Mouse (Mus musculus) kidney, embryonic 15.5 days (tissue): ENCODE measurements around the gene Gnaz. TPM values are rescaled to one million over a fixed set of nuclear protein-coding genes. Genes with fewer than 3 reads are reported as not detected.
A peak's percentile ranks its signal among the peaks of the same experiment; 100 is the strongest.

Experiments
- ATAC-seq: fragments of 200-750 bp; cut with Nextera tagmentation; replicated peaks from 2 replicates; pipeline ENCODE4 v1.8.0; 2017; ENCODE audit warnings: moderate TSS enrichment; ENCODE audit not compliant: low FRiP score
- H3K27ac ChIP-seq: fragments of 300-500 bp; sonication (generic); 2 replicates; pipeline ENCODE4 v1.5.1; 2015; ENCODE audit warnings: mild to moderate bottlenecking, inconsistent platforms
- H3K27me3 ChIP-seq: fragments of 300-500 bp; sonication (generic); 2 replicates; pipeline ENCODE4 v1.6.1; 2015; ENCODE audit warnings: inconsistent platforms
- H3K36me3 ChIP-seq: fragments of 300-500 bp; sonication (generic); 2 replicates; pipeline ENCODE4 v1.6.1; 2015; ENCODE audit warnings: inconsistent platforms
- H3K4me1 ChIP-seq: fragments of 300-500 bp; sonication (generic); 2 replicates; pipeline ENCODE4 v1.6.1; 2015; ENCODE audit warnings: inconsistent platforms
- H3K4me2 ChIP-seq: fragments of 300-500 bp; sonication (generic); 2 replicates; pipeline ENCODE4 v1.6.1; 2015; ENCODE audit warnings: moderate library complexity, mild to moderate bottlenecking, inconsistent platforms
- H3K4me3 ChIP-seq: fragments of 300-500 bp; sonication (generic); replicated peaks from 2 replicates; pipeline ENCODE4 v1.5.1; 2015; ENCODE audit warnings: mild to moderate bottlenecking, inconsistent platforms
- H3K9ac ChIP-seq: fragments of 300-500 bp; sonication (generic); 2 replicates; pipeline ENCODE4 v1.6.1; 2015; ENCODE audit warnings: mild to moderate bottlenecking, inconsistent platforms
- H3K9me3 ChIP-seq: fragments of 300-500 bp; sonication (generic); replicated peaks from 2 replicates; pipeline ENCODE4 v1.6.1; 2016; ENCODE audit warnings: inconsistent platforms
- WGBS: fragments of 180-500 bp; shearing (Covaris S2); methylation state at CpG from one replicate; pipeline ENCODE4 v1.1.7; 2015; ENCODE audit warnings: mixed read lengths; 5-methylcytosine and 5-hydroxymethylcytosine counted together
- polyA plus RNA-seq: library from polyadenylated mRNA; unstranded; fragments of >200 nt; fragmentation: Nextera tagmentation; extraction: Ambion mirVana; gene quantifications from 2 replicates; pipeline ENCODE4 v1.2.1, GENCODE M21; 2015

Gnaz gene
- polyA plus RNA-seq, 1 experiment from 2014 or later, result 6.7 TPM

GRCm38 (mm10) chr10:75006889-75007662, 40.1 kb downstream of the Gnaz start:
- WGBS, result 41% methylated on average over 8 of the region's 8 CpGs
- Histone ChIP-seq H3K27me3 (no peaks in the 10 kb centered on the region), H3K27ac (0 out of 2 replicates have a peak overlapping the region, but pooled peaks have one; percentile 1), H3K4me1 (peaks cover 22% of the 10 kb centered on the region), H3K9me3 (no peaks in the 10 kb centered on the region), H3K9ac (no peak overlapping the region), H3K36me3 (no peaks in the 10 kb centered on the region), H3K4me2 (no peak overlapping the region), H3K4me3 (no peak overlapping the region)
- peak; percentile 49 for ATAC-seq

DNA sequence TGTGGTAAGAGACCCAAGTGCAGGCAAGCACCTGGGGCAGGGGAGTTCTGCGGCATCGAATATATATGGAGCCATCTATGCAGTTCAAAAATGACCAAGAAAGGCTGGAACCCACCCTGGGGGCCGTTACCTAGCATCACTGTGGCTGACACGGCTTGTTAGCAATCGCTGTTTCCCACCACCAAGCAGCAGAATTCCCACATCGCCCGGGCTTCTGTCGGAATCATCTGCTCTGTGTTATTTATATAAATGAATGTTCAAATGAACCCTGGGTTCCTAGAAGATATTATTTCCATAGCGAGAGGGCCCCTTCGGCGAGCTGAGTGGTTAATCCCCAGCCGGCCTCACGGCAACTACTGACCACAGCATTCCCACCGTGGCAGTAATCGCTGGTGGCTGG, 43.7 kb downstream of the Gnaz start:
- Histone ChIP-seq H3K27ac (no peak overlapping the region), H3K4me2 (no peak overlapping the region), H3K4me1 (peaks cover 22% of the 10 kb centered on the region), H3K27me3 (no peaks in the 10 kb centered on the region), H3K9ac (no peak overlapping the region), H3K9me3 (no peaks in the 10 kb centered on the region), H3K36me3 (no peaks in the 10 kb centered on the region), H3K4me3 (no peak overlapping the region)
- 92% methylated on average over 15 of the region's 15 CpGs for WGBS
- no peak for ATAC-seq

- H3K27ac ChIP-seq, result no peak overlapping the region
- no peaks in the 10 kb centered on the region for H3K36me3 ChIP-seq
- no peaks in the 10 kb centered on the region for H3K27me3 ChIP-seq
- H3K4me2 ChIP-seq, result no peak overlapping the region
- WGBS, result 62% methylated on average over 14 of the region's 14 CpGs
- no peak overlapping the region for H3K4me3 ChIP-seq
- H3K9me3 ChIP-seq, result no peaks in the 10 kb centered on the region
- ATAC-seq, result peak; percentile 26; the same call in 1 of the 2 replicates
- peaks cover 3% of the 10 kb centered on the region; the same call in 1 of the 2 replicates for H3K4me1 ChIP-seq
- H3K9ac ChIP-seq, result no peak overlapping the region
Measured at GRCm38 (mm10) chr10:75015465-75015864, 48.5 kb downstream of the Gnaz start.

DNA sequence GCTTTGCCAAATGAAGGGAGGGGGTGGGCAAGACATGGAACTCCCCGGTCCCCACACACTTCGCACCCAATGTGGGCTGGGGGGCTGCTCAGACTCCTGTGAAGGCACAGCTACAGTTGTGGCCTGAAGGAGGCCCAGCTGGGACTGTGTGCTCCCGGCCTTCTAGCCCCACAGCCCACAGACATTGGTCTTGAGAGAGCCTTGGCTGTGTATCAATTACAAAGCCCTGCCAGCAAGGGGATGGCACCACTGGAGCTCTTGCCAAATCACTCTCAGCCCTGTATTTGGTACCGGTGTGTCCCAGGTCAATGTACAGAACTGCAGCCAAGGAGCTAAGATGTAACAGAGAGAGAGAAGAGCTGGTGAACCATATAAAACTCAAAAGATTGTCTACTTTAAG, 49.5 kb downstream of the Gnaz start:
- Histone ChIP-seq H3K27ac (no peak overlapping the region), H3K4me1 (peaks cover 3% of the 10 kb centered on the region; the same call in 1 of the 2 replicates), H3K9me3 (no peaks in the 10 kb centered on the region), H3K9ac (no peak overlapping the region), H3K27me3 (no peaks in the 10 kb centered on the region), H3K4me3 (no peak overlapping the region), H3K4me2 (no peak overlapping the region), H3K36me3 (no peaks in the 10 kb centered on the region)
- 89% methylated on average over 4 of the region's 4 CpGs for WGBS
- no peak for ATAC-seq

GRCm38 (mm10) chr10:75020271-75020670, 53.3 kb downstream of the Gnaz start:
- 31% methylated on average over 2 of the region's 2 CpGs for WGBS
- Histone ChIP-seq H3K4me3 (no peak overlapping the region), H3K4me1 (peaks cover 3% of the 10 kb centered on the region; the same call in 1 of the 2 replicates), H3K9me3 (no peaks in the 10 kb centered on the region), H3K27me3 (no peaks in the 10 kb centered on the region), H3K27ac (no peak overlapping the region), H3K9ac (no peak overlapping the region), H3K4me2 (no peak overlapping the region), H3K36me3 (no peaks in the 10 kb centered on the region)
- ATAC-seq, result no peak

DNA sequence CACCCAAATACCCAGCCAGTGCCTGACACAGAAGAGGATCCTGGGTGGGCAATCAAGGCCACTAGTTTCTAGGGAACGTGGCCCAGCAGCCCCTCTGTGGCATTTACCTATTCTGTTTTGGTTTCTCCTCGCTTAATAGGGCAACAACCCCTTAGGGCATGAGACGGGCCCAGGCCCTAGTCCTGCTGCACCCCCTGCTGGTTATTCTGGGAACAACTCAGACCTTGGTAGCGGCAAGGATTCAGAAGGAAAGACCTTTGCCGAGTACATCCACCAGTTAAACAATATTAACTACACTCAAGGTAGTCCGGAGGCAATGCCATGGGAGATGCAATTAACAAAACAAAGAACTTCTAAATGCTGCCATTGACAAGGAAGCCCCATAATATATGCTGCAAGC, 54.2 kb downstream of the Gnaz start:
- no peak overlapping the region for H3K4me2 ChIP-seq
- no peak overlapping the region for H3K4me3 ChIP-seq
- no peaks in the 10 kb centered on the region for H3K9me3 ChIP-seq
- H3K27ac ChIP-seq, result no peak overlapping the region
- H3K27me3 ChIP-seq, result no peaks in the 10 kb centered on the region
- H3K4me1 ChIP-seq, result no peaks in the 10 kb centered on the region
- no peaks in the 10 kb centered on the region for H3K36me3 ChIP-seq
- H3K9ac ChIP-seq, result no peak overlapping the region
- peak; percentile 58 for ATAC-seq
- WGBS, result 18% methylated on average over 6 of the region's 6 CpGs

- no peaks in the 10 kb centered on the region for H3K36me3 ChIP-seq
- WGBS, result 71% methylated on average over 8 of the region's 8 CpGs
- H3K9me3 ChIP-seq, result no peaks in the 10 kb centered on the region
- no peaks in the 10 kb centered on the region for H3K27me3 ChIP-seq
- no peak overlapping the region for H3K9ac ChIP-seq
- no peak overlapping the region for H3K27ac ChIP-seq
- H3K4me1 ChIP-seq, result no peaks in the 10 kb centered on the region
- H3K4me2 ChIP-seq, result no peak overlapping the region
- H3K4me3 ChIP-seq, result no peak overlapping the region
- no peak for ATAC-seq
Measured at GRCm38 (mm10) chr10:75026491-75026890, 59.5 kb downstream of the Gnaz start.

- no peaks in the 10 kb centered on the region for H3K9me3 ChIP-seq
- no peaks in the 10 kb centered on the region for H3K36me3 ChIP-seq
- H3K9ac ChIP-seq, result no peak overlapping the region
- H3K4me2 ChIP-seq, result no peak overlapping the region
- WGBS, result 89% methylated on average over 8 of the region's 8 CpGs
- no peak overlapping the region for H3K27ac ChIP-seq
- H3K27me3 ChIP-seq, result no peaks in the 10 kb centered on the region
- H3K4me1 ChIP-seq, result peaks cover 9% of the 10 kb centered on the region
- ATAC-seq, result no peak
- no peak overlapping the region for H3K4me3 ChIP-seq
Measured at GRCm38 (mm10) chr10:75028743-75029142, 61.8 kb downstream of the Gnaz start.

DNA sequence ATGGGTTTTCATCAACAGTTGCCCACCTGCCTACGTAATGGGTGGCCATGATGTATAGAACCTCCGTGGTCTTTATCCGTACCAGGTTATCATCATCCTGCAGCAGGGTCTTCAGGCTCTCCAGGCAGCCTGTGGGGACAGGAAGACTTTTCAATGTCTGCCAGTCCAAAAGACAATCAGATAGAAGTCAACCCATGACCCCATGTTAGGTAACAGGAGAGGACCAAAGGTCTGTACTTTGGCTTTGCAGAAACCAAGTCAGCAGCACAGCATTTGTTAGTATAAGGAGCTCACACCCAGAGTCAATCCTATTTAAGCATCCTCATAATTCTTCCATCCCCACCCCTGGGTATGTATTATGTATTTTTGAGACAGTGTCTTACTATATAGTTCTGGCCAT, 62.7 kb downstream of the Gnaz start:
- WGBS, result 92% methylated on average over 3 of the region's 3 CpGs
- Histone ChIP-seq H3K36me3 (no peaks in the 10 kb centered on the region), H3K9ac (no peak overlapping the region), H3K9me3 (no peaks in the 10 kb centered on the region), H3K4me3 (no peak overlapping the region), H3K27ac (no peak overlapping the region), H3K4me2 (no peak overlapping the region), H3K27me3 (no peaks in the 10 kb centered on the region), H3K4me1 (peaks cover 9% of the 10 kb centered on the region)
- no peak for ATAC-seq

- no peak for ATAC-seq
- Histone ChIP-seq H3K27me3 (no peaks in the 10 kb centered on the region), H3K4me3 (no peak overlapping the region), H3K36me3 (no peaks in the 10 kb centered on the region), H3K27ac (no peak overlapping the region), H3K9me3 (no peaks in the 10 kb centered on the region), H3K4me2 (no peak overlapping the region), H3K4me1 (peaks cover 9% of the 10 kb centered on the region), H3K9ac (no peak overlapping the region)
- WGBS, result 78% methylated on average over 3 of the region's 3 CpGs
Measured at GRCm38 (mm10) chr10:75030234-75030633, 63.3 kb downstream of the Gnaz start.

GRCm38 (mm10) chr10:75031345-75032114, 64.6 kb downstream of the Gnaz start:
- peaks cover 15% of the 10 kb centered on the region for H3K4me1 ChIP-seq
- H3K36me3 ChIP-seq, result no peaks in the 10 kb centered on the region
- WGBS, result 59% methylated on average over 5 of the region's 5 CpGs
- H3K4me2 ChIP-seq, result no peak overlapping the region
- no peaks in the 10 kb centered on the region for H3K27me3 ChIP-seq
- no peak for ATAC-seq
- no peak overlapping the region for H3K27ac ChIP-seq
- no peak overlapping the region for H3K9ac ChIP-seq
- no peaks in the 10 kb centered on the region for H3K9me3 ChIP-seq
- H3K4me3 ChIP-seq, result no peak overlapping the region

DNA sequence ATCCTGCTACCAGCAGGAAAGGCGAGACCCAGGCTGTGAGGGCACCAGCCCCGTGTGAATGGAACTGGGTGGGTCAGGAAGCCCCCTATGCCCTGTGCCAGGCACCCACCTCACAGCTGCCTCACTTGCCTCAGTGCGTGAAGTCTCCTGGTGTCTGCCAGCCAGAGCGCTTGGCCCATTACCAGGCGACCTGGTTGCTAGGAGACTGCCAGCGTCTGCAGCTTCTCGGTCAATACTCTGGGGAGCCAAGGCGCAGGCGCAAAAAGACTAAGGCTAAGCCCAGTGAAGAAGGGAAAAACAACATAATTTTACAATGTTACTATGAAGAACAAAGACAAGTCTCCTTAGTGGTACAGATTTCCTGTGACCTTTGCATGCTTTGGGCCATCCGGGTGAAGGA, 65.4 kb downstream of the Gnaz start, which contains the start of gene Rsph14:
Rsph14 (minus strand) TSS at position 192 of the 400 bp plus-strand sequence.
- Histone ChIP-seq H3K27ac (no peak within 1 kb of the TSS), H3K36me3 (no peaks in the 10 kb centered on the region), H3K27me3 (no peaks in the 10 kb centered on the region), H3K4me2 (peak within 1 kb of the TSS; percentile 24; the same call in 1 of the 2 replicates), H3K4me1 (peaks cover 17% of the 10 kb centered on the region), H3K9me3 (no peaks in the 10 kb centered on the region), H3K9ac (no peak within 1 kb of the TSS), H3K4me3 (no peak within 1 kb of the TSS)
- no peak; the same call in 1 of the 2 replicates for ATAC-seq
- 21% methylated on average over 10 of the region's 10 CpGs for WGBS
